Mouse (Mus musculus) testis, postnatal 14 days (tissue): ENCODE data around the gene Ell2.
"Not testable (repeated sequence)": the region's sequence is repeated elsewhere in the genome, so short reads cannot be mapped to it uniquely, and the experiment has no call there.

Experiments used
- DNase-seq: peaks from one replicate; pipeline ENCODE4 v3.0.0; 2021; ENCODE audit warnings: low spot score

The Ell2 gene

GRCm38 (mm10) chr13:75706457-75706856 lies at the start of gene Ell2:
Gene Ell2, plus strand, starts transcription at chr13:75706757.
- no peak for DNase-seq

GRCm38 (mm10) chr13:75685438-75685837 lies 21.1 kb upstream of the Ell2 start:
- DNase-seq: no peak

- DNase-seq: no peak
Measured at GRCm38 (mm10) chr13:75686995-75687394, 19.6 kb upstream of the Ell2 start.

- DNase-seq: no peak
Measured at GRCm38 (mm10) chr13:75691625-75692024, 14.9 kb upstream of the Ell2 start.

- DNase-seq: no peak
Measured at GRCm38 (mm10) chr13:75693081-75693480, 13.5 kb upstream of the Ell2 start.

- no peak for DNase-seq
Measured at GRCm38 (mm10) chr13:75702814-75703213, 3.7 kb upstream of the Ell2 start.

GRCm38 (mm10) chr13:75706882-75707816 lies 592 bp downstream of the Ell2 start:
- DNase-seq: peak; percentile 96

GRCm38 (mm10) chr13:75707821-75708636 lies 1.5 kb downstream of the Ell2 start:
- DNase-seq: peak; percentile 67

- DNase-seq: no peak
Measured at GRCm38 (mm10) chr13:75708637-75709002, 2.1 kb downstream of the Ell2 start.

- DNase-seq: no peak
Measured at GRCm38 (mm10) chr13:75709026-75709778, 2.6 kb downstream of the Ell2 start.

GRCm38 (mm10) chr13:75710152-75710551 lies 3.6 kb downstream of the Ell2 start:
- no peak for DNase-seq

GRCm38 (mm10) chr13:75711517-75711916 lies 5.0 kb downstream of the Ell2 start:
- not testable (repeated sequence) for DNase-seq

- DNase-seq: not testable (repeated sequence)
Measured at GRCm38 (mm10) chr13:75712544-75712943, 6.0 kb downstream of the Ell2 start.

GRCm38 (mm10) chr13:75714407-75714806 lies 7.8 kb downstream of the Ell2 start:
- no peak for DNase-seq

GRCm38 (mm10) chr13:75717638-75718302 lies 11.2 kb downstream of the Ell2 start:
- no peak for DNase-seq

- DNase-seq: no peak
Measured at GRCm38 (mm10) chr13:75718376-75718775, 11.8 kb downstream of the Ell2 start.

- no peak for DNase-seq
Measured at GRCm38 (mm10) chr13:75719645-75720044, 13.1 kb downstream of the Ell2 start.

- DNase-seq: no peak
Measured at GRCm38 (mm10) chr13:75726569-75727373, 20.2 kb downstream of the Ell2 start.

- no peak for DNase-seq
Measured at GRCm38 (mm10) chr13:75727932-75728331, 21.4 kb downstream of the Ell2 start.

- DNase-seq: no peak
Measured at GRCm38 (mm10) chr13:75729834-75730233, 23.3 kb downstream of the Ell2 start.

GRCm38 (mm10) chr13:75730717-75731116 lies 24.2 kb downstream of the Ell2 start:
- no peak for DNase-seq
